Mouse (Mus musculus) cerebellum, postnatal 25 days (tissue): ENCODE data around the gene Gm3286.
"Not testable (repeated sequence)": the region's sequence is repeated elsewhere in the genome, so short reads cannot be mapped to it uniquely, and the experiment has no call there.

Source experiments
- DNase-seq, 2 experiments: peaks; one replicate each; pipeline ENCODE4 v3.0.0; 2021; ENCODE audit warnings: mixed read lengths in 2 of 2

Gm3286 gene

GRCm38 (mm10) chr5:95510458-95510857, at the start of gene Gm3286:
Gene Gm3286, plus strand, starts transcription at chr5:95510758.
- DNase-seq, result not testable (repeated sequence)
